Mouse (Mus musculus): ENCODE results near the gene Rps18. TPM values are rescaled to one million over a fixed set of nuclear protein-coding genes. Genes with fewer than 3 reads are reported as not detected.
A peak's percentile ranks its signal among the peaks of the same experiment; 100 is the strongest.

Gene Rps18
- polyA plus RNA-seq, 1 experiment, result 320 TPM

DNA sequence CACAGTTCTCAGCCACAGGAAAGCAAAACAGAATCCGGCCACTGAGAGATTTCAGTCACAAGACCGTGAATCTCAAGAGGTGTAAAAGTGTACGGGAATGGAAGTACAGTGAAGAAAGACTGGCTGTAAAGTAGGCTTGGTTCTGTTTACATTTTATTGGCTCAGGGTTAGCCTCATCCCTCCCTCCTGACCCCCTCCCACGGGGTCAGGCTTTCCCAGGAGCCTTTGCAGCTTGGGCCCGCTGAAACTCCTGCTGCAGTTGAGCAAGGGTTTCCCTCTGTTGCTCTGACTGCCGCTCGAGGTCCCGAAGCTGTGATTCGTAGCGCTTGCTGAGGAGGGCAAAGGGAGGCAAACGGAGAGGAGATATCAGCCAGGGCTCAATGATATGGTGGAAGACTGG lies 17.0 kb downstream of the Rps18 start:
- Histone ChIP-seq H3K4me3 (replicated peaks; ENCODE audit: insufficient read depth, low read depth, low read length) (peak overlapping the region; percentile 7), H3K4me1 (ENCODE audit: control insufficient read depth, insufficient read depth, low read length) (peaks cover 5% of the 10 kb centered on the region; the same call in 1 of the 2 replicates), H3K27me3 (ENCODE audit: control insufficient read depth, insufficient read depth, low read length) (no peaks in the 10 kb centered on the region), H3K27ac (ENCODE audit: insufficient read depth, low read length) (no peak overlapping the region)
- no peak for TF ChIP-seq POLR2A (IDR thresholded peaks at IDR 0.05; ENCODE audit: borderline replicate concordance, insufficient read depth, low read length)
- no peak for TF ChIP-seq CTCF (IDR thresholded peaks at IDR 0.05; ENCODE audit: borderline replicate concordance, insufficient read depth, low read depth, low read length)
- WGBS, result 83% methylated on average over 11 of the region's 11 CpGs
- no peak for DNase-seq

DNA sequence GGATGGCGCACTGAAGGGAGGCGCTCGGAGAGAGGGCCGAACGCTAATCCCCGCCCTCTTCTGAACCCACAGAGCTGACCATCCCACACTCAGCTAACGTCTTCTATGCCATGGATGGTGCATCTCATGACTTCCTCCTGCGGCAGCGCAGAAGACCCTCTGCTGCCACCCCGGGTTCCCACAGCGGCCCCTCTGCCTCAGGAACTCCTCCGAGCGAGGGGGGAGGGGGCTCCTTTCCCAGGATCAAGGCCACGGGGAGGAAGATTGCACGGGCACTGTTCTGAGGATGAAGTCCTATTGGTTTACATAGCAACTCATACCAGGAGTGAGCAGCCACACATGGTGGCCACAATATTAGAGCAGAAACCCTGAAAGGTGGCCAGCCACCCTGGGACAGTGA lies 18.8 kb downstream of the Rps18 start:
- no peak for DNase-seq
- no peak overlapping the region for H3K27ac ChIP-seq (ENCODE audit: insufficient read depth, low read length)
- peaks cover 5% of the 10 kb centered on the region; the same call in 1 of the 2 replicates for H3K4me1 ChIP-seq (ENCODE audit: control insufficient read depth, insufficient read depth, low read length)
- H3K27me3 ChIP-seq (ENCODE audit: control insufficient read depth, insufficient read depth, low read length), result no peaks in the 10 kb centered on the region
- H3K4me3 ChIP-seq (replicated peaks; ENCODE audit: insufficient read depth, low read depth, low read length), result no peak overlapping the region
- TF ChIP-seq CTCF (IDR thresholded peaks at IDR 0.05; ENCODE audit: borderline replicate concordance, insufficient read depth, low read depth, low read length), result no peak
- no peak for TF ChIP-seq POLR2A (IDR thresholded peaks at IDR 0.05; ENCODE audit: borderline replicate concordance, insufficient read depth, low read length)
- WGBS, result 77% methylated on average over 15 of the region's 15 CpGs

GRCm38 (mm10) chr17:33935422-33936055 lies 20.3 kb downstream of the Rps18 start:
- Histone ChIP-seq H3K4me3 (replicated peaks; ENCODE audit: insufficient read depth, low read depth, low read length) (no peak overlapping the region), H3K4me1 (ENCODE audit: control insufficient read depth, insufficient read depth, low read length) (peaks cover 5% of the 10 kb centered on the region; the same call in 1 of the 2 replicates), H3K27me3 (ENCODE audit: control insufficient read depth, insufficient read depth, low read length) (no peaks in the 10 kb centered on the region), H3K27ac (ENCODE audit: insufficient read depth, low read length) (no peak overlapping the region)
- WGBS, result 83% methylated on average over 21 of the region's 21 CpGs
- TF ChIP-seq CTCF (IDR thresholded peaks at IDR 0.05; ENCODE audit: borderline replicate concordance, insufficient read depth, low read depth, low read length) (no peak), POLR2A (IDR thresholded peaks at IDR 0.05; ENCODE audit: borderline replicate concordance, insufficient read depth, low read length) (no peak)
- DNase-seq, result no peak

GRCm38 (mm10) chr17:33932970-33933369 lies 22.8 kb downstream of the Rps18 start:
- H3K4me1 ChIP-seq (ENCODE audit: control insufficient read depth, insufficient read depth, low read length), result peaks cover 5% of the 10 kb centered on the region; the same call in 1 of the 2 replicates
- 91% methylated on average over 15 of the region's 15 CpGs for WGBS
- H3K27ac ChIP-seq (ENCODE audit: insufficient read depth, low read length), result no peak overlapping the region
- no peak overlapping the region for H3K4me3 ChIP-seq (replicated peaks; ENCODE audit: insufficient read depth, low read depth, low read length)
- H3K27me3 ChIP-seq (ENCODE audit: control insufficient read depth, insufficient read depth, low read length), result no peaks in the 10 kb centered on the region
- TF ChIP-seq POLR2A (IDR thresholded peaks at IDR 0.05; ENCODE audit: borderline replicate concordance, insufficient read depth, low read length) (no peak), CTCF (IDR thresholded peaks at IDR 0.05; ENCODE audit: borderline replicate concordance, insufficient read depth, low read depth, low read length) (no peak)
- DNase-seq, result no peak

DNA sequence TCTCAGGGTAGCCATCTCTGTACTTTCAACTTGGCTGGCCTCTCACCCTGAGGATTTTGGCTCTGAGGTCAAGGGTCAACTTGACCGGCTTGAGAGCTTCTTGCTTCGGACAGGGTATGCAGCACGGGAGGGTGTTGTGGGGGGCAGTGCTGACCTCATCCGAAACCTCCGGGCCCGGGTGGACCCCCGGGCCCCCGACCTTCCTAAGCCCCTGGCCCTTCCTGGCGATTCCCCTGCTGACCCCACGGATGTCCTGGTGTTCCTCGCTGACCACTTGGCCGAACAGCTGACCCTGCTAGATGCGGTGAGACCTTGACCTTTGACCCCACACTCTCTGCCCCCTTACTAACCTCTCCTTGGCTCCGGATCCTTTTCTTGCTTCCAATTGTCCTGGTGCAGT lies 23.4 kb downstream of the Rps18 start:
- TF ChIP-seq POLR2A (IDR thresholded peaks at IDR 0.05; ENCODE audit: borderline replicate concordance, insufficient read depth, low read length) (no peak), CTCF (IDR thresholded peaks at IDR 0.05; ENCODE audit: borderline replicate concordance, insufficient read depth, low read depth, low read length) (no peak)
- WGBS, result 79% methylated on average over 14 of the region's 14 CpGs
- peaks cover 5% of the 10 kb centered on the region; the same call in 1 of the 2 replicates for H3K4me1 ChIP-seq (ENCODE audit: control insufficient read depth, insufficient read depth, low read length)
- H3K27ac ChIP-seq (ENCODE audit: insufficient read depth, low read length), result no peak overlapping the region
- H3K4me3 ChIP-seq (replicated peaks; ENCODE audit: insufficient read depth, low read depth, low read length), result no peak overlapping the region
- H3K27me3 ChIP-seq (ENCODE audit: control insufficient read depth, insufficient read depth, low read length), result no peaks in the 10 kb centered on the region
- DNase-seq, result no peak

DNA sequence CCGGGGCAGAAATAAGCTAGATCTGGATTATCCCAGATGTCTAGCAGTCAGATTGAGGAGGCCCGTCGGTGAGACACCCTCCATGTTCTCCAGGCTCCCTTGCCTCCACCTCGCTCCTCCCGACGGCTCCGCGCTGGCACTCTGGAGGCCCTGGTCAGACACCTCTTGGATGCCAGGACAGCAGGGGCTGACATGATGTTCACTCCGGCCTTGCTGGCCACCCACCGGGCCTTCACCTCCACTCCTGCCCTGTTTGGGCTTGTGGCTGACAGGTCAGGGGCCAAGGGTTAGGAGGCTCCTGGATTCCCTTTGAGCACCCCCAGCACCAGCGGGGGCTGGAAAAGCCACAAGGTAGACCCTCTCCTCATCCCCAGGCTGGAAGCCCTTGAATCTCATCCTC lies 23.9 kb downstream of the Rps18 start:
- TF ChIP-seq CTCF (IDR thresholded peaks at IDR 0.05; ENCODE audit: borderline replicate concordance, insufficient read depth, low read depth, low read length) (no peak), POLR2A (IDR thresholded peaks at IDR 0.05; ENCODE audit: borderline replicate concordance, insufficient read depth, low read length) (no peak)
- WGBS, result 83% methylated on average over 11 of the region's 11 CpGs

GRCm38 (mm10) chr17:33931159-33931866 lies 24.5 kb downstream of the Rps18 start:
- H3K4me3 ChIP-seq (replicated peaks; ENCODE audit: insufficient read depth, low read depth, low read length), result peak overlapping the region; percentile 94
- TF ChIP-seq CTCF (IDR thresholded peaks at IDR 0.05; ENCODE audit: borderline replicate concordance, insufficient read depth, low read depth, low read length) (no peak), POLR2A (IDR thresholded peaks at IDR 0.05; ENCODE audit: borderline replicate concordance, insufficient read depth, low read length) (no peak)
- no peak for DNase-seq
- H3K27ac ChIP-seq (ENCODE audit: insufficient read depth, low read length), result no peak overlapping the region
- WGBS, result 41% methylated on average over 18 of the region's 18 CpGs
- H3K27me3 ChIP-seq (ENCODE audit: control insufficient read depth, insufficient read depth, low read length), result no peaks in the 10 kb centered on the region
- H3K4me1 ChIP-seq (ENCODE audit: control insufficient read depth, insufficient read depth, low read length), result peaks cover 5% of the 10 kb centered on the region; the same call in 1 of the 2 replicates

More for the DNA sequence above, 23.9 kb downstream of the Rps18 start:
- Histone ChIP-seq H3K4me3 (replicated peaks; ENCODE audit: insufficient read depth, low read depth, low read length) (no peak overlapping the region), H3K4me1 (ENCODE audit: control insufficient read depth, insufficient read depth, low read length) (peaks cover 5% of the 10 kb centered on the region; the same call in 1 of the 2 replicates), H3K27me3 (ENCODE audit: control insufficient read depth, insufficient read depth, low read length) (no peaks in the 10 kb centered on the region), H3K27ac (ENCODE audit: insufficient read depth, low read length) (no peak overlapping the region)
- no peak for DNase-seq

Measured in cerebellum, adult 2 months (tissue).